Mouse (Mus musculus): ENCODE data around the gene Msrb3.

DNA sequence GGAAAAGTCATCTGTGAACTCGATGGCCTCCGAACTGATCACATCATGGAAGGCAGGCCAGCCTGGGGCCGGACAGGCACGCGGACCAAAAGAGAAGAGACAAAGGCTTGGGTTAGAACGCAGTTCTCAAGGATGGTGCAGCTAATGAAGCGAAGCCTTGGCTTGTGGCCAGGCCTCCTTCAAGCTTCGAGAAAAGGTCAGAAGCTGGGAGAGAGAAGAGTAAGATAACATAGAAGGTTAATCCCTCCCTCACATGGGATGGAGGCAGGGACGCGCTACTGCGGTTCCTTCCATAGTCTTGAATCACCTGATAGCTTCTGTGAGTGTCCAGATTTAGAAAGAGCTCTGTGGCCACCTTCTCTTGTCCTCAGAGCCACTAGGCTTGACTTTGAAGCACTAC, 107.5 kb downstream of the Msrb3 start:
- TF ChIP-seq TBP (conservative IDR thresholded peaks at IDR 0.05; ENCODE audit: low read depth, low read length) (no peak), CTCF (conservative IDR thresholded peaks at IDR 0.05 in 1 of 2, IDR thresholded peaks at IDR 0.05 in 1 of 2; ENCODE audit: low read depth in 2 of 2, low read length in 2 of 2) (no peak), POLR2AphosphoS2 (IDR thresholded peaks at IDR 0.05; ENCODE audit: low read depth, low read length) (no peak), POLR2A (IDR thresholded peaks at IDR 0.05; ENCODE audit: low read depth, low read length) (no peak), E2F4 (IDR thresholded peaks at IDR 0.05; ENCODE audit: insufficient replicate concordance, low read depth, low read length) (no peak), NRF1 (IDR thresholded peaks at IDR 0.05; ENCODE audit: low read depth, low read length) (no peak), MAZ (IDR thresholded peaks at IDR 0.05; ENCODE audit: low read depth, low read length) (no peak), MXI1 (IDR thresholded peaks at IDR 0.05; ENCODE audit: low read depth, low read length) (no peak), SMC3 (IDR thresholded peaks at IDR 0.05; ENCODE audit: low read depth, low read length) (no peak)
